Mouse (Mus musculus) B cell, adult 2 months (primary cell): ENCODE results near the gene Adam11.

Experiments used
- DNase-seq, 2 experiments: peaks; one replicate each; pipeline ENCODE4 v3.0.0; 2022

The Adam11 gene

DNA sequence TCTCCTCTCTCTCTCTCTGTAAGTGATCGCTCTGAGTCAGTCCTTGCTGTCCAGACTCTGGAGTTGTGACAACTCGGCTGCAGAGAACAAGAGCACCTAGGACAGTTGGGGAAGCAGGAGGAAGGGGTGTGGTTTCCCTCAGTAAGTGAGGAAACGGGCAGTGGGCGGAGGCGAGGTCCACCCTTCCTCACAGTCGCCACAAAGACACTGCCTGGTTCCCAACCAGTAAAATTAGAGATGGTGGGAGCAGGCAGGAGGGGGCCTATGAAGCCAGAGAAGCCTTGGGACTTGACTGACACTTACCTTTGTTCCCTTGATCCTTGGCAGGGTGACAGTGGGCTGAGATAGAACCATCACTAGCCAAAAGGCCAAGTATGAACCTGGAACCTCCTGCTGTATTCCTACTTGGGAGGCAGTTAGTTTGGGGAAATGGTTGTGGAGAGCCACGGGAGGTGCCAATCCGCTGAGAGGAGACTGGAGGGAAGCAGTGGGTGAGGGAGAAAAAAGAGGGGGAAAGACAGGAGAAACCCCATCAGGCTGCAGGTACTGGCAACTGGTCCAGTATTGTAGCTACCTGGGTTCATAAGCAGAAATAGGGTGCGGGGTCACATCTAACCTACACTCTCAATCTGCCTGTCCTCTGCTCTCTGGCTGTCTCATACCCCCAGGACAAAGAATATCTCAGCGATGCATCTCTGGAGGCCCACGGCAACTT, 19.2 kb downstream of the Adam11 start:
- no peak for DNase-seq

DNA sequence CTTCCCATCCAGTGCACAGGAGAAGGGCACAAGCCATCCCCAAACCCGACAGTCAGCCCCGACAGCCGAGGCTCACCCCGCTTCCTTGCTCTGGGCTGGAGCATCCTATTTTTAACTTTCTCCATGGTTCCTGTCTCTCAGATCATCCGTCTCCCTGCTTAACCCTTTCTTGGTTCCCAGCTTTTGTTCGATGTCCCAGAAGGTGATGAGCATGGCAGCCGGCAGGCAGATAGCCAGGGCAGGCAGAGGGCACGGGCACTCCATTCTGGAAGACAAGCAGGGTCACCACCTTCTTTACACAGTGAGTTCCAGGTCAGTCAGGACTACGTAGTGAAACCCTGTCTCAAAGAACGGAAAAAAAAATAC, 19.7 kb downstream of the Adam11 start:
- DNase-seq = no peak

DNA sequence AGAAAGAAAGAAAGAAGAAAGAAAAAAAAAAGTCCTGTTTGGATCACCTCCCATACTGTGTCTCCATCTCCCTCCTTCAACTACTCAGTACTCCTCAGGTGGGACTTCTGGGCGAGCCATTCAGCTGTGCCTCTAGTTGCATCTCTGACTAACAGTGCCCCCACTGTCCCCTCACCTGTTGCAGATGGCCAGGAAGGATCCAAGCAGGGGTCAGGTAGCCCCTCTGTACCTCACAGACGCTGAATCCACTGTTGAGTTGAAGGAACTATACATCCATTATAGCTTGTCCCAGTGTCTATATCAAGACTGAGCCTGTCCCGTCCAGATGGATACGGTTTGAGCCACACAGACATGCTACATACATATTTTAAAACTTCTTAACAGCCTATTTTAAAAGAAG, 20.3 kb downstream of the Adam11 start:
- no peak for DNase-seq

DNA sequence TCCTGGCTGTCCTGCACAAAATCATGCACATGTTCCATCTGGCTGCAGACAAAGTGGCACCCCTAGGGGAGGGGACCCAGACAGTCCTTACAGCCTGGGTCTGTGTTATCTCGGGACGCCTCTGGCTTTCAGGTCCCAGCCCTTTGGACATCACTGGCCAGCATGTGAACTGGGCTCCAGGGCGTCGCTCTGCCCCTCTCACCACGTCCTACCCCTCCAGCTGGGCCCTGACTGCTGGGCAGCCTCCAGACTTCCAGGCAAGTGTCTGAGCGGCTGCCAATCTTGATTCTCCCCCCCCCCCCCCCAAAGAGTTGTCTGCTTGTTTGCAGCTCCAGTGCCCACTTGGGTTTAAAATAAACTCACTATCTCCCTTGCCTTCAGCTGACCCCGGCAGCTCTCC, 22.2 kb downstream of the Adam11 start:
- DNase-seq = no peak

DNA sequence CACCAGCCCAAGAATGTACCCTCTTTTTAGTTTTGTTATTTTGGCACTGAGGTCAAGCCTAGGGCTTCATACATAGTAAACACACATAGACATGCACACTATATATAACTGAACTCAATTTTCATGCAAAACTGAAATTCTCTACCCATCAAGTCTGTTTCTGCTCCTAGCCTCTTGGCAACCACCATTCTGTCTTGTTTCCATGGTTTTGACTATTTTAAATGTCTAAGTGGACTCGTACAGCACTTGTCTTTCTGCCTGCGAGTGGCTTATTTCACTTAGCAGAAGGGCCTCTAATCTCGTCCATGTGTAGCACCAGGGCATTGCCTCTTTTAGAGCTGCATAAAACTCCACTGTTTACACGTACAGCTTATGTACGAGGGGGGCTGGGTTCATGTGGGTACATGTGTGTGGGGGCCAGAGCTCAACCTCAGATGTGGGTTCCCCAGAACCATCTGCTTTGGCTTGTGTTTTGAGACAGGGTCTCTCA, 26.5 kb downstream of the Adam11 start:
- no peak for DNase-seq

DNA sequence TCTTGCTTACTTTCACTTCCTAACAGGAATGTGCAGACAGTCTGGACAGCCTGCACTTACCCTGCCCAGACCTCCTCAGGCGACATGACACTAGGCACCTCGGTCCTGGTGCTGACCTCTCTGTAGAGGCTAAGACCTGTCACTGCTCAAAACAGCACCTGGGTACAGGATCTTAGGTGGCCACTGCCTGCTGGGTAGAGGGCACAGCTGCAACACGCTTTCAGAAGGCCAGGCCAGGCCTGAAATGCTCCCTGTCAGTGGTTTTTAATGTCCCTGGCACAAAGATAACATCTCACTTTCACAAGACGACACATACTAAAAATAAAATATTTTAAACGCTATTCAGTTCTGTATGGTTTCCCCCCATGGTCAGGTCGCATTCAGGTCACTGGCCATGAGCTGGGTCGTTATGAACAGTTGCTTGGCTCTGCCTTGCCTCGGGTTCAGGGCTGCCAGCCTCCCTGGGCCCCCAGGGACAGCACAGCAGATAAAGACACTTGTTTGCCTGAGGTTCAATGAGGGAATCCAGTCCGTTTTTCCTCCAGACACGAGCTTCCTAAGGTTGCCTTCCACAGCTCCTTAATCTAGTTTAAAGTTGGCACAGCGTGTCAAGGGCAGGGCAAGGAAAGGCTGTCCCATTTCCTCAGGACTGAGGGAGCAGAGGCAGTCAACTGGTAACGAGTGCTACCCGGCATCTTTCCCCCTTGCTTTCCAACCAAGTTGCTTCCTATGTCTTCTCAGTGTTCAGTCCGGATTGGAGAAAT, 30.6 kb downstream of the Adam11 start:
- DNase-seq = no peak

DNA sequence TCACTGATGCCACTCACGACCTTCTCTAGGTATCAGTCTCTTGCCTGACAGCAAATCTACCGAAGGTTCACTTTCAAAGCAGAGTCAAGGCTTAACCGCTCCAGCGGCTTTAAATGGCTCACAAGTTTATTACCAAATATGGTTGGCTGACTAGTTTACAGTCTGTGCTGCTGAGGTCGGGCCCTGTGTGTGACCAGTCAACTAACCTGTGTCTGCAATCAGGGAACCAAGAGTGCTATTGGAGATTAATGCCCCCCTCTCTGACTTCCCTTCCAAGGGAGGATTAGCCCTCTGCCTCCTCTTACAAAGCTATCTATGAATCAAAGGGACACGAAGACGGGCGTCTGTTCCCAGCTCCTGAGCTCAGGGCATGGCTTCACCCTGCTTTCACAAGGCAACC, 32.9 kb downstream of the Adam11 start:
- no peak for DNase-seq

DNA sequence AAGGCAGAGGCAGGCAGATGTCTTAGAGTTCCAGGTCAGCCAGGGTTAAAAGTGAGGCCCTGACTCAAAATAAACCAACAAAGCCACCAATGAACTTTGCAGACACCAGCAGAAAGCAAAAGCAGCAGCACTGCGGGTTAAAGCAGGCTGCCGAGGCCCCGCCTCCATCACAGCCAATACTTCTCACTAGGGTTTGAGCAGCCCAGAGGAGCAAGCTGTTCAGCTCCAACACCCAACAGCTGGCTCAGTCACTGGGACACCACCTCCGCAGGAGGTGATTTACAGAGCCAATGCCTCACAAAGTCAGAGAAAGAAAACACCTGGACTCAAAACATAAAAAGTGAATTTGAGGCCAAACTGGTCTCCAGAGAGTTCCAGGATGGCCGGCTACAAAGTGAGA, 42.2 kb downstream of the Adam11 start:
- no peak for DNase-seq

DNA sequence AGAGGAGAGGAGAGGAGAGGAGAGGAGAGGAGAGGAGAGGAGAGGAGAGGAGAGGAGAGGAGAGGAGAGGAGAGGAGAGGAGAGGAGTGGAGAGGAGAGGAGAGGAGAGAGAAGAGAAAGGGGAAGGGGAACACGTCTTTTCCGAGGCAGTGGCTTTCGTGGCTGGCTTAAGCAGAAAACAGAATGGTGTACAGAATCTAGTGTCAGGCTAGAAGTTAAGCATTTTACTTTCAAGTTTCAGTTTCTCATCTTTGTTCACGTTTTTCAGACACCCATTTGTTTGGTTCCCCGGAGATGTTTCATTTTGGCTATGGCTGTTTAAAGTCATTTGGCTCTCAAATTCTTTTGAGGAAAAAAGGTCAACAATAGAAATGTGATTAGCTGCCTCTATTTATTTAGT, 47.0 kb downstream of the Adam11 start:
- no peak for DNase-seq

DNA sequence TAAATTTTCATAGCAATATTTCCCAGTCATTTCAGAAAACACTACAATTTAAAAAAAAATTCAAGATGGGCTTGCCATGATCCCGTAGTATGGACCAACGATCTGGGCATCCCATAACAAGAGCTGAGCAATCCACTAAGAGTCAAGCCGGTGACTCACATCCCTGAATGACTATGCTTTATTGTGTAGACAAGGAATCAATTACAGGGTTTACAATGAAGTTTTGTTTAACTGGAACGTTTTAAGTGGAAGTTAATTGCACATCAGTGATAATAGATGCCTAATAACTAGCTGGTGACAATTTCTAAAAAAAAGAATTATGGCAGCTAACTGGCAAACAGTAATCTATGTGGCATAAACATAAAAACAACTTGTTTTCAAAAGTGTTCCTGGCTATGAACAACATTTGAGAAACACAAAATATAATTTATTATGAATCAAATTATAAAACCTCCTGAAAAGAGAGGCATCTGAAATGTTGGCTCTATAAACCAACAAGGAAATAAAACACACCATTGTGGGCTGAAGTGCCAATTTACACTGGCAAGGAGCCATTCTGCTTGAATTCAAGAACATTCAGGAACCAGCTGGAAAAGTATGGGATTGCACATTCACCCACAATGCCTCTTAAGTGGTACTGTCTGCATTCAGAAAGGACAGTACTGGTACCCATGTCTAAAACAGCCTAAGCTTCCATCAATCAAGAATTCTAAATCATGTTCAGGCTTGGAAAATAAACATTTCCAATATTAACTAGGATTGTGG, 49.7 kb downstream of the Adam11 start:
- DNase-seq = no peak

DNA sequence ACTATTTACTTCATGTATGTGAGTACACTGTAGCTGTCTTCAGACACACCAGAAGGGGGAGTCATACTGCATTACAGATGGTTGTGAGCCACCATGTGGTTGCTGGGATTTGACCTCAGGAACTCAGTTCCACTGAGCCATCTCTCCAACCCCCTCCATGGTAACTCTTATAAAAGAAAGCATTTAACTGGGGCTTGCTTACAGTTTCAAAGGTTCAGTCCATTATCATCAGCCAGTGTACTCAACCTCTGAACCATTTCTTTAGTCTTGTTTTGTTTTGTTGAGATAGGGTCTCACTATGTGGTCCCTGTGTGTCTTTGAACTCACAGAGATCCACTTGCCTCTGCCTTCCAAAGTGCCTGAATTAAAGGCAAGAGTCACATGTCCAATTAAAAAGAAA, 53.6 kb downstream of the Adam11 start:
- DNase-seq = no peak

DNA sequence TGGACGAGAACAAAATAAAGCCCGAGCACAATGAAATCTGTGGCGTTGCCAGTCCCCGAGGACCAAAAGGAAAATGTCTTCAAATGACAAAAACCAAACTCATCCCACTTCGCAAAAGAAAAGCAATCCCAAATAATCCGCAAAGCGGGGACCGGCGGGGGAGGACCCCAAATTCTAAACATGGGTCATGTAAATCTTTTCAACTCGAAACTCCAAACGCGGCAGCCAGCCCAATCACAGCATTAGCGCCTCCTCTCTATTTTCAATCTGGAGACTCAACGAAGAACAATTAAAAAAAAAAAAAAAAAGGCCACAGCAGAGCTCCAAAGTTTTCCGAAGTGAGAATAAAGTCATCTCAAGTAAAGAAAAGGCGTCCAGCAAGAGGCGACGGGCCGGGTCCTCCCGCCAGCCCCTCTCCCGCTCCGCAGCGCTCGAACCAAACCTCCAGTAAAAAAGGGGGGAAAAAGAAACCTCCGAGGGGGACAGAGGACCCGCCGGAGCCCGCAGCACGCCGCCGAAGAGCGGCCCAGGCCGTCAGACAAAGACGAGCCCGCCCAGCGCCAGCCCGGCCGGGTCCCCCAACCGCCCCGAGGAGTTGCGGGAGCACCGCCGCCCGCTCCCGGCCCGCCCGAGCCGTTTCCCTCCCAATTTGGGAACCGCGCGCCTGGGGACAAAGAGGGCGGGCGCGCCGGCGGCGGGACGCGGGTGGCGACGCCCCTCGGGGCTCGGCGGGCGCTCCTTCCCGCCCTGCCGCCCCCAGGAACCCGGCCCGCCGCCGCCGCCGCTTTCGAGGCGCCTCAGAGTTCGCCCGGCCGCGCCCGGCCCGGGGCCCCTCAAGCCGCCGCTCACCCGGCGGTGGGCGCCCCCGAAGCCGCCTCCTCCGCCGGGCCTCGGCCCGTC, 57.1 kb downstream of the Adam11 start:
- peak; percentile 34 to 50 for DNase-seq

DNA sequence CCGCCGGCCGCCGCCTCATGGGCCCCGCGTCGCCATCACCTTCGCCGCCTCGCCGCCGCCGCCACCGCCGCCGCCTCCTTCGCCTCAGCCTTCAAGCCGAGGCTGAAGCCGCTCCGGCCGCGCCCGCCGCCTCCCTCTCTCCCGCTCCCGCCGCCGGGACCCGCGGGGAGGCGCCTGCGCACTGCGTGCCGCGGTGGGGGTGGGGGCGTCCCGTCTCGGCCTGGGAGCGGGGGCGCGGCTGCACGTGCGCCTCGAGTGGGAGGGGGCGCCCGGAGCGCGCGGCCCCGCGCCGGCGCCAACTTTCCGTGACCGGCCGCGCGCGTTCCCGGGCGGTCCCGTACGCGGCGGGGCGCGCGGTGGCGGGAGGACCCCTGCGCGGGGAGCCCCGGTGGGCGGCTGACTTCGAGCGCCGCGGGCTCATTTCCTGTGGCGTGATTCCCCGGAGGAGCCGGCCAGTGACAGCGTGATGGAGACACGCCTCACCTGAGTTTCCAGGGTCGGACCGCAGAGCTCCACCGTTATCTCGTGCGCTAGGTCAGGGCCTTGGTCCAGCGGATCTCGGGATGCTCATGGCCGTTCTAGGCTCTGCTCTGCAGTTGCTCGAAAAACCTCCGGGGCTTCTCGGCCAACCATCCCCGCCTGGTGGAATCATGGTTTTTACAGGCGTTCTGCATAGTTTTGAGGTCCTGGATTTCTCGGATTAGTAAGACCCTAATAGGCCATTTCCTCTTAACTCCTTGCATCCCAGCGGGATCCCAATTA, 58.0 kb downstream of the Adam11 start, which contains the start of gene Gjc1:
TSS of gene Gjc1 (minus strand) at position 680 of the 762 bp plus-strand sequence.
- peak; percentile 32 to 43 for DNase-seq

DNA sequence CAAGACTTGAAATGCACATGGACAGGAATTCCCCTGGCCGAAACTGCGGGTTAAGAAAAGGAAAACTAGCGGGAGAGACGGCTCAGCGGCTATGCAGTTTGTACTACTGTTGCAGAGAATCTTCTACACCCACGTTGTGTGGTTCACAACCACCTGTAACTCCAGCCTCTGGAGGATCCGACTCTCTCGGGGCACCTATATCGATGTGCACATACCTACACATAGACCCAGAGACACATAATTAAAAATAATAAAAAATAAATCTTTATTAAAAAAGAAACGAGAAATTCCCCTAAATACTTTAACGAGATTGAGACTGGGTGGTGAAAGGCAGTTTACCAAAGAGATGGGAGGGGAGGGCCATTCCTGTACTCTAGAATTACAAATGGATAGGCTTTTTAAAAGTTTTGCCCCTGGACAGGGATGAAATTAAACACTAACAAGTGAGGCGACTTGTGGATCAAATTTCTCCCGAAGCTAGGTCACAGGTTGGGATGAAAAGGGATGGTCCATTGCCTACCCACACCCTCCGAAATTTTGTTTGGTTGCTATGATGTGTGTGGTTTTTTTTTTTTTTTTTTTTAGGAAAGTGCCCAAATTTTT, 58.6 kb downstream of the Adam11 start:
- DNase-seq = no peak

DNA sequence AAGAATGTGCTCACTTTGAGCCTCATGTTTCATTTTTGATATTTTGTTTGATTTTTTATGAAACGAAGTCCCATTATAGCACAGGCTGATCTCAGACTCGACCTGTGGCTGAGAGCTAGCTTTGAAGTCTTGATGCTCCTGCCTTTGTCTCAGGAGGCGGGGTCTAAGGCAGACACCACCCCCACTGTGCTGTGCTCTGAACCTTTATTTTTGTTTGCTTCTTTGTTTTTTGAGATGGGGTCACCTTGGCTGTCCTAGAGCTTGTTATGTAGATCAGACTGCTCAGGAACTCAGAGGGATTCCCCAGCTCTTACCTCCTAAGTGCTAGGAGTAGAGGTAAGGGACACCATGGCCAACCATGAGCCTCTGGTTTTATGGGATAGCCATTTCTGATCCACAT, 59.2 kb downstream of the Adam11 start:
- no peak for DNase-seq

DNA sequence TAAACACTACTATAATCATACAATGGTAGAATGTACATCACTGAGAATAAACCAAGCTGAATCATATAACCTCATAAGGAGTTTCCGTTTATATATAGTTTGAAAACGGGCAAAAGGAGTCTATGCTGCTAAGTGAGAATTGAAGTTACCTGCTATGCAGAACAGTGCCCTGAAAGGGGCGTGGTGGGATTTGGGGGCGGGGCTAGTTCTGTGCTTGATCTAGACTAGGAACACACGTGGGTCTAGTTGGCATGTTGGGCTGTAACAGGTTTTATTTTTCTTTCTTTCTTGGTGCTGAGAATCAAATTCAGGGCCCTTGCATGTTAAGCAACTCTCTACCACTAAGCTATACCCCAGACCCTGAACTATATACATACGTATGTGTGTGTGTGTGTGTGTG, 60.0 kb downstream of the Adam11 start:
- DNase-seq = peak; percentile 55 to 64

DNA sequence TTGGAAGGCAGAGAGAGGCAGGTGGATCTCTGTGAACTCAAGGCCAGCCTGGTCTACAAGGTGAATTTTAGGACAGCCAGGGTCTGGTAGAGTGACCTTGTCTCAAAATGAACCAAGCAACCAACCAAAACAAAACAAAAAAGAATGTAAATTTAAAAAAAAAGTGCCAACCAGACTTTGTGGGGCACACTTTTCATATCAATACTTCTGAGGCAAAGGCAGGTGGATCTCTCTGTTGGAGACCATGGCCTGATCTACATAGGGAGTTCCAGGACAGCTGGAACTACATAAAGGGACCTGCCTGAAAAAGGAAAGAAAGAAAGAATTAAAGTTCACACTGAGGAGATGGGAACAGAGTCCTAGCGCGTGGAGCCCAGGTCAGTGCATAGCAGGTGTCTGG, 65.2 kb downstream of the Adam11 start:
- DNase-seq = no peak

DNA sequence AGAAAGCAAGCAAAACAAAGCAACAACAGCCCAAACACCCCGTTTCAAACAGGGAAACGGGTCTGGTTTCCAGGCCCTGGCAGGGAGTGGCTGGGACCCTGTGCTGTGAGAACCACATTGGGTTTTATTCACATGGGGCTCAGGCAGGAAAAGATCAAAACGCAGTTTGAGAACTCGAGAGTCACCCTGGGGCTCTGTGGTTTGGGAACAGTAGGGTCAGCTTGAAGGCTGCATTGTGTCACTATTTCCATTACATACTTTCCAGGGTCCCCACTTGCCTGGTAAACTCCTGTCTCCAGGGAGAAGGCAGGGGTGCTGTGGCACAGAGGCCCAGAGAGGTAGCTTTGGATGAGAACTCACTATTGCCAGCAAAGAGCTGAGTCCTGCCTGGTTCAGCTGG, 65.9 kb downstream of the Adam11 start:
- no peak for DNase-seq
